Mouse (Mus musculus): ENCODE results near the gene Aldh1b1.

The Aldh1b1 gene

GRCm38 (mm10) chr4:45798964-45799363 is at the start of gene Aldh1b1:
TSS of gene Aldh1b1 (plus strand) at chr4:45799022.
- DNase-seq = peak; percentile 88

GRCm38 (mm10) chr4:45749449-45749848 is 49.4 kb upstream of the Aldh1b1 start:
- no peak for DNase-seq

GRCm38 (mm10) chr4:45750477-45750876 is 48.3 kb upstream of the Aldh1b1 start:
- no peak for DNase-seq

GRCm38 (mm10) chr4:45753211-45753809 is 45.5 kb upstream of the Aldh1b1 start:
- DNase-seq = no peak

- DNase-seq = no peak
Measured at GRCm38 (mm10) chr4:45754171-45754570, 44.7 kb upstream of the Aldh1b1 start.

- no peak for DNase-seq
Measured at GRCm38 (mm10) chr4:45755097-45755496, 43.7 kb upstream of the Aldh1b1 start.

GRCm38 (mm10) chr4:45755881-45756280 is 42.9 kb upstream of the Aldh1b1 start:
- DNase-seq = no peak

GRCm38 (mm10) chr4:45757941-45758340 is 40.9 kb upstream of the Aldh1b1 start:
- no peak for DNase-seq

- DNase-seq = no peak
Measured at GRCm38 (mm10) chr4:45759411-45759810, 39.4 kb upstream of the Aldh1b1 start.

- DNase-seq = no peak
Measured at GRCm38 (mm10) chr4:45762600-45762999, 36.2 kb upstream of the Aldh1b1 start.

GRCm38 (mm10) chr4:45763288-45764140 is 35.3 kb upstream of the Aldh1b1 start:
- DNase-seq = peak; percentile 63

GRCm38 (mm10) chr4:45764141-45764494 is 34.7 kb upstream of the Aldh1b1 start:
- DNase-seq = no peak

GRCm38 (mm10) chr4:45765121-45765564 is 33.7 kb upstream of the Aldh1b1 start:
- no peak for DNase-seq

- DNase-seq = peak; percentile 60
Measured at GRCm38 (mm10) chr4:45765565-45766201, 33.1 kb upstream of the Aldh1b1 start.

GRCm38 (mm10) chr4:45766774-45767173 is 32.0 kb upstream of the Aldh1b1 start:
- no peak for DNase-seq

- no peak for DNase-seq
Measured at GRCm38 (mm10) chr4:45767891-45768558, 30.8 kb upstream of the Aldh1b1 start.

- no peak for DNase-seq
Measured at GRCm38 (mm10) chr4:45769141-45769540, 29.7 kb upstream of the Aldh1b1 start.

GRCm38 (mm10) chr4:45769791-45770637 is 28.8 kb upstream of the Aldh1b1 start:
- peak; percentile 39 for DNase-seq

GRCm38 (mm10) chr4:45770638-45771033 is 28.2 kb upstream of the Aldh1b1 start:
- DNase-seq = peak; percentile 21

- DNase-seq = no peak
Measured at GRCm38 (mm10) chr4:45771173-45771572, 27.6 kb upstream of the Aldh1b1 start.

- DNase-seq = peak; percentile 88
Measured at GRCm38 (mm10) chr4:45771619-45772018, 27.2 kb upstream of the Aldh1b1 start.

GRCm38 (mm10) chr4:45783671-45784070 is 15.2 kb upstream of the Aldh1b1 start:
- DNase-seq = no peak
